Mouse (Mus musculus) cerebellum, postnatal 25 days (tissue): ENCODE data around the gene Tceal9.

ENCODE experiments used
- DNase-seq, 2 experiments: peaks; one replicate each; pipeline ENCODE4 v3.0.0; 2021; ENCODE audit warnings: mixed read lengths in 2 of 2

The Tceal9 gene

GRCm38 (mm10) chrX:136270393-136271111, 25.7 kb downstream of the Tceal9 start:
- DNase-seq = peak; percentile 31 to 55

DNA sequence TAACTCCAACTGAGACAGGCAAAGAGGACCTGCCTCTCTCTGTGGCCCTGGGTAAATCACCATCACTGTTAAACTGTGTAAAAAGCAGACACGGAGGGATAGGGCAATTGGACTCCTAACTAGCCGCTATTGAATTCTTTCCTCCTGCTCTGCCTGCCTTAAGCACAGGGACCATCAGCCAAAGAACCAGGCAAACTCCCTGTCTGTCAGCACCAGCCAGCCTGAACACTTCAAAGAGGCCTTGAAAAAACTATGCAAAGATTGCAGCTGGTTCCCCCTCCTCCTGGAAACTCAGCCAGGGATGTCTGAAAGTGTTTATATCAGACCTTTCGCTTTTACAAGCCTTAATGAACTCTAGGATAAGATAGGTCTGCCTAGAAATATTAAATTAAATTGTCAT, 29.7 kb downstream of the Tceal9 start:
- DNase-seq = no peak

DNA sequence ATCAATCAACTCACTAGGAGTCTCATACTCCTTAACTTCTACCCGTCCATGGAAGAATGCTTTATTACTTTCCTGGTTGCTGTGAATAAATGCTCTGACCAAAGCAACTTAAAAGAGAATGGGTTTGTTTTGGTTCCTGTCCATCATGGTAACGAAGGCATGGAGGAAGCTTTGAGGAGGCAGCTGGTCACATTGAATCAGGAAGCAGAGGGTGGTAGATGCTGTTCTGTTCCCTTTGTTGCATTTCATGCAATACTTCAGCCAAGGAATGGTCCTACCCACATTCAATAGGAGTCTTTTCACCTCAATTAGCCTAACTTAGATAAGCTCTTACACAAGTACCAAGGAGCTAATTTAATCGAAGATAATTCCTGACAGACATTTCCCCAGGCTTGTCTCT, 30.5 kb downstream of the Tceal9 start:
- no peak for DNase-seq

DNA sequence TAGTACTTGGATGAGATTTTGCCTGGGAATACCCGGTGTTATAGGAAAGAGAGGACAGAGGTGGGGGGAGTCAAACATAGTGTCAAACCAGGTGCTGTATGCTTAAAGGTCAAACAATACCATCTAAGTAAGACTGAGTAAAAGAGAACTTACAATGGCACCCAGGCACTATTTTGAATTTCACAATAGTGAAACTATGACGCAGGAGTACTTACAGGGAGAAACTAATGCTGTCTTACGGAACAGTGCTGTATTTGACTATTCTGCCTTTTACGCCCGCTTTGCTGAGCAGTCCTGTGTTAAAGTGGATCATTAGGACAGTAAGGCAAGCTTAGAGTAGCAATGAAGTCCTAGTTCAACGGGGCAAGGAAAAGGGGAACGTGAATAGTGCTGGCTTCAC, 32.7 kb downstream of the Tceal9 start:
- no peak for DNase-seq

- no peak for DNase-seq
Measured at GRCm38 (mm10) chrX:136278401-136278800, 33.5 kb downstream of the Tceal9 start.

GRCm38 (mm10) chrX:136279410-136279809, 34.5 kb downstream of the Tceal9 start:
- peak; percentile 5 for DNase-seq

- DNase-seq = peak; percentile 32 to 41
Measured at GRCm38 (mm10) chrX:136290817-136291281, 46.0 kb downstream of the Tceal9 start.
